Mouse (Mus musculus) layer of hippocampus, postnatal 25 days (tissue): ENCODE data around the gene Slc27a5. TPM values are rescaled to one million over a fixed set of nuclear protein-coding genes. Genes with fewer than 3 reads are reported as not detected.

Experiments
- DNase-seq, 2 experiments: peaks; one replicate each; pipeline ENCODE4 v3.0.0; 2022; ENCODE audit warnings: mixed read lengths in 2 of 2, low spot score in 1 of 2; ENCODE audit errors: extremely low spot score in 1 of 2
- total RNA-seq, 2 experiments: library from RNA; stranded (reverse); gene quantifications; 2 replicates each; pipeline ENCODE4 v1.2.3; 2021

Gene Slc27a5
- total RNA-seq, 2 experiments from 2014 or later = 0.22 to 0.47 TPM

DNA sequence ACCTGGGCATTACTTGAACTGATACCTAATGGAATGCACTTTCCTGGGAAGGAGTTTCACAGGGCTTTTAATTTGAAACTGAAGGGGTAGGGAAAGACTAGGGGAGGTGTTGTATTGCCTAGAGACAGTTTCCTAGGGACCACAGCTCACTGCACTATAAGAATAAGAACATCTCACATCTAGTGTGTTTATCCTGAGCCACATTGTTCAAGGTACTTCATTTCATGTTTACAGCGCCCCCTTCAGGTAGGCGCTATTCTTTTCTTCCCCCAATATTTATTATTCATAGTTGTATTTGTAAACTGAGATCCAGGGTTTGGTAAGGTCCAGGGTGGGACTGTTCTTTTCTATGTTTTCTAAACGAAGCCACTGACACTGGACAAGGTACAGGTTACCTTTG is 5.8 kb downstream of the Slc27a5 start:
- DNase-seq = no peak

DNA sequence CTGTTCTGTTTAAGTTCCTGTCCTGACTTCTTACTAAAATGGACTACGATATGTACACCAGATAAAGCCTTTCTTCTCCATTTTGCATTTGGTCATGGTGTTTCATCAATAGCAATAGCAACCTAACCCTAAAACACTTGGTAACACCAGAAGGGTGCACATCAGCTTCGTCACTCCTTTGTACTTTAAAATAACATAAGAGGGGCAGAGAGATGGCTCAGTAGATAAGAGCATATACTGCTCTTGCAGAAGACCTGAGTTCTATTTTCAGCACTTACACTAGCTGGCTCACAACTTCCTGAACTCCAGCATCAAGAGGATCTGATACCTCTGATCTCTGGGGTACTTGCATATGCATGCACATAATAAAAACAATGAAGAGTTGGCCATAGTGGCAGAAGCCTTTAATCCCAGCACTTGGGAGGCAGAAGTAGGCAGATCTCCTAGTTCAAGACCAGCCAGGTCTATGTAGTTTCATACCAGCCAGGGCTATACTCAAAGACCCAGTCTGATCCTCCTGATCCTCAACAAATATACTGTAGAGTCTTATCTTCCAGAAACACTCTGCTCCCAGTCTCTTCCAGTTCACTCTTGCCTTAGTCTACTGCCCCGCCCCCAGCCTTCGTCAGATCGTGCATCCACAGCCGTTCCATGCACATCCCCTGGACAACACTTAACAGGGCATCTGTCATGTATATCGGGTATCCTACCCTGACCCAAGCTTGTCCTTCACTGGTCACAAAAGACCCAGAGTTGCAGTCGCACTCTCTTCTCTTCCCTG is 10.4 kb downstream of the Slc27a5 start:
- DNase-seq = no peak

GRCm38 (mm10) chr7:12986906-12987305 is 11.1 kb downstream of the Slc27a5 start:
- DNase-seq = no peak

DNA sequence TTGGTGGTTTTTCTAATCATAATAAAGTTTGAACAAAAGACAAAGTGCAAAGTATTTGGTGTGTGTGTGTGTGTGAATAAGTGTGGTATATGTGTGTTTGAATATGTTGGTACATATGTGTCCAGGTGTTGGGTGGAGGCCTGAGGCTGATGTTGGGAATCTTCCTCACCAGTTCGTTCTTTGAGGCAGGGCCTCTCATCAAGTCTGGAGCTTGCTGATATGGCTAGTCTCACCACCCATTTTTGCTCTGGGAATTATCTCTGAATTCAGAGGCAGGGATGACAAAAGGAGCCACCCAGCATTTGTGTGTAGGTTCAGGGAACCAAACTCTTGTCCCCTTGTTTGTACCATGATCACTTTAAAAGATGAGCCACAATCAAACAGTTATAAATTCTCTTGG is 12.3 kb downstream of the Slc27a5 start:
- DNase-seq = no peak

DNA sequence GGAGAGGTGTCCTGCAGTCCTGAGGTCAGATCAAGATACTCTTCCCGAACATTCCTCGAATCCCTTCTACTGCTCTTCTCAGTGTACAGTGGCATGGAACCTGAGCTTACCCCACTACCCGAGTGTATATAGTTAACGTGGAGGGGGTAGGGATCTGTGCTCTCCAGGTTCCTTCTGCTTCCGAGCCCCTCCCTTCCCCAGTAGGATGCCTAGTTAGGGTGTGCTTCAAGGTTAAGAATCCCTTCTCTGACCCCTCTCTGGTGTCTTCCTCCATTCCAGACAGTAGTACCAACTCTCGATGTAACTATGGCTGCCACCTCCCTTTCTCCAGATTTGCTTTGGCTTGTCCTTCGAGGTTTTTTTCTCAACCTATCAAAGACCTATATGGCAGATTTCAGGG is 17.7 kb downstream of the Slc27a5 start:
- DNase-seq = no peak

DNA sequence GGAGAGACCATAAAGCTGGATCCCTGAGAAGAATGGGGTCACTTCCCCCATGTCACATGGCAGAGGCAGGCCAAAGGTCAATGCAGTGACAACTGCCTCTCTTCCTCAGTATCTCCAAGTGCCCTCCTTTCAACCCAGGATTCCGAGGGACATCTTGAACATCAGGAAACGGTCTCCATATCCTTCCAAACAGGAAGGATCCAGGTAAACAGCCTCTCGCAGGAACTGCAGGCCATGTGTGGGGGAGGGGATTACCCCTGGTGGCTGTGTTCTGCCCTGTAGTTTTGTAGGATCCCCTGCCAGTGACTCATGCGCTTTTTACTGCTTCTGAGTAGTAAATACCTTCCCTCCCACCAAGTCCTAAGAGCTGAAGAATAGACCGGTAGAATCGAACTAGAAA is 18.2 kb downstream of the Slc27a5 start:
- DNase-seq = no peak

GRCm38 (mm10) chr7:12978931-12979722 is 18.9 kb downstream of the Slc27a5 start:
- no peak for DNase-seq

- peak; percentile 93 to 96 for DNase-seq
Observed at GRCm38 (mm10) chr7:12977682-12978389, 20.2 kb downstream of the Slc27a5 start, which contains the start of gene Zfp446. Gene Zfp446 (plus strand): TSS chr7:12977848.

DNA sequence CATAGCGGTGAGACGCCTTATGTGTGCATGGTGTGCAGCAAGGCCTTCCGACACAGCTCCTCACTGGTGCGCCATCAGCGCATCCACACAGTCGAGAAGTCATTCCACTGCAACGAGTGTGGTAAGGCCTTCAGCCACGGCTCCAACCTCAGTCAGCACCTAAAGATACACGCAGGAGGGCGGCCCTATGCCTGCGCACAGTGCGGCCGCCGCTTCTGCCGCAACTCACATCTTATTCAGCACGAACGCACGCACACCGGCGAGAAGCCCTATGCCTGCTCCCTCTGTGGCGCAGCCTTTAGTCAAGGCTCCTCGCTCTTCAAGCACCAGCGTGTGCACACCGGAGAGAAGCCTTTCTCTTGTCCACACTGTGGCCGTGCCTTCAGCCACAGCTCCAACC is 27.1 kb downstream of the Slc27a5 start:
- DNase-seq = no peak

GRCm38 (mm10) chr7:12966104-12966845 is 31.7 kb downstream of the Slc27a5 start:
- peak in 1 of 2 experiments; percentile 56 for DNase-seq

- peak; percentile 73 to 81 for DNase-seq
Observed at GRCm38 (mm10) chr7:12965678-12966091, 32.3 kb downstream of the Slc27a5 start, which contains the start of gene Zfp324. Gene Zfp324 (plus strand): TSS chr7:12965838.

- DNase-seq = peak in 1 of 2 experiments; percentile 41
Observed at GRCm38 (mm10) chr7:12961511-12962141, 36.4 kb downstream of the Slc27a5 start.

GRCm38 (mm10) chr7:12959718-12960117 is 38.3 kb downstream of the Slc27a5 start:
- no peak for DNase-seq

- DNase-seq = no peak
Observed at GRCm38 (mm10) chr7:12958948-12959347, 39.0 kb downstream of the Slc27a5 start.

GRCm38 (mm10) chr7:12957511-12957910 is 40.5 kb downstream of the Slc27a5 start:
- DNase-seq = no peak

- DNase-seq = no peak
Observed at GRCm38 (mm10) chr7:12954896-12955295, 43.1 kb downstream of the Slc27a5 start.

DNA sequence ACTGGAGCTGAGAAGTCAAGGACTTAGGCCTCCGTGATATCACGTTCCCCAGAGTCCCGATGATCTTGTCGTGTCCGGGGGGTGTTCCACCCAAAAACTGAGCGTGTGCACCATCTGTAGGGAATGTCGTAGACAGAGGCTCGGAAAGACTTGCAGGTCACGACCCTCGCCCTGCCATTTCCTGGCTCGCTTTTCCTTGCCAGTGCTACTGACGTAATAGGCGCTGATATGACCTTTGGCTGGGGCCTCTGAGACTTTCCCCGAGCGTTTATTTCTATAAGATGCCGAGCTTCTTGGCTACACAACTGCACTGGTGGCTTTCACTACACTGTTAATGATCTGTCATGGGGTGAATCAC is 48.1 kb downstream of the Slc27a5 start:
- DNase-seq = no peak

DNA sequence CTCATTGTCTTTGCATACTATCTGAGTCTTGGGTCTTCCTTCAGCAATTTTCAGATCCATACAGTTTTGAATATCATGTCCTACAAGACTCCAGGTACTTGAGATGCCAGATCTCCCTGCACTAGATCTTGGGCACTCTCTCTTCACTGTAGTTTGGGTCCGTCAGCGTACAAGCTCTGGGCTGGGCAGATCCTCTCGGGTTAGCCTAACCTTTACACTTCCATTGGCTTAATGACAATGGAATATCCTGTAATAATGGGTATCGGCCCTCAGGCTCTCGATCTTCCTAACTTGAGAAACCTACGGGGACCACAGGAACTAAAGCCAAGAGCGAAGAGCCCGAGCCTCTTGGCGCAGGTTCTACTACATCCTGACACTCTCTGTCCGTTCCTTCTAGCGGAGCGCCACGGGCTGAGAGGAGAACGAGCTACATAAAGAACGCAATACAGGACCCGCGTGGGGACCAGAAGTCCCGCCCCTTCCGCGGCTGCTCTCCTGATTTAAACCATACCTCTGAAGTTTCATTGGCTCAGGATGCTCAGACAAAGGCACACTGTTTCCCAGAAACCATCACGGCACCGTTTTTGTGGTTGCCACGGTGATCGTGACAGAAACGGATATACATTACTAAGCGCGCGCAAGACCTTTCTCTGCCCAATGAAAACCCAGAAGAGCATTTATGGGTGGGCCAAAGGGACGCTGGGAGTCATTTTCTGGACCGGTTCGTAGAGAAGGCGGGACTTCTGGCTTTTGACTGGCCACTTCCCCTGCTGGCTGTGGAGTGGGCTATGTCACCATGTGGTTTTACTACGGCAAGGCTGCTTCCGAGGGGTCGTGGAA is 48.7 kb downstream of the Slc27a5 start:
- peak; percentile 75 to 76 for DNase-seq

DNA sequence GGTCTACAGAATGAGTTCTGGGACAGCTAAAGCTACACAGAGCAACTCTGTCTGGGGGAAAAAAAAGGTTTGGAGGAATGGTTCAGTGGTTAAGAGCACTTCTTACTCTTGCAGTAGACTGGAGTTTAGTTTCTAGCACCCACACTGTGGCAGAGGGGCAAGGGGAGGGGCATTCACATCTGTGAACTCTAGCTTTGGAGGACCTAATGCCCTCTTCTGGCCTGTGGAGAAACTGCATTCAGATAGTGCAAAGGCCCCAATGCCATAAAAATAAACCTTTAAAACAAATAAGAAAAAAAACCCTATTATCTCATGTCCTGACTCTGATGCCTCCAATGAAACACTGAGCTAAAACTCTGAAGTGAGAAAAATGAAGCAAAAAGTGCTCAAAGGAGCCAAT is 54.5 kb downstream of the Slc27a5 start:
- no peak for DNase-seq
